Mouse (Mus musculus) erythroblast, embryonic 14.5 days (primary cell): ENCODE data around the gene Cnrip1.

Experiments
- GATA1 ChIP-seq: IDR thresholded peaks from 2 replicates; pipeline ENCODE4 v1.6.1; 2012; ENCODE audit warnings: low read length, inconsistent platforms, mixed read lengths
- TAL1 ChIP-seq: IDR thresholded peaks from 3 replicates; pipeline ENCODE4 v1.6.1; 2012; ENCODE audit warnings: low read length, inconsistent platforms, mixed read lengths

DNA sequence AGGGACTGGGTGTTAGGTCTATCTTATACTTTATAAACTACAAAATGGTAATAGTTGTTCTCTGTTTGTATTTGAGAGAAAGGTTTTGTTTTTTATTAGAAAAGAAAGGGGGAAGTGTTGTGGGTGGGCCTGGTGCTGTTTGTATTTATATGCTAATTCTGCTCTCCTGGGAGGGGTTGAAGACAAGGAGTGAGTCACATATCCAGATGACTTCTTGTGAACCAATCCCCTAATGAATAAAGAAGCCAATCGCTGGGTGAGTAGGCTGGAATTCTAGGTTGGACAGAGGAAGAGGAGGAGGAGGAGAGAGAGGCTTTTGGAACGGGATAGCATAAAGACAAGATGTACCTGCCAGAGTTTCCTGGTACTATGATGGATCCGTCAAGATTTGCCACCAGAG lies 30.7 kb downstream of the Cnrip1 start:
- TF ChIP-seq GATA1 (no peak), TAL1 (no peak)
